Mouse (Mus musculus) T-cell, adult 66 days (primary cell): ENCODE measurements around the gene Speer4d. TPM values are rescaled to one million over a fixed set of nuclear protein-coding genes. Genes with fewer than 3 reads are reported as not detected.

Source experiments
- total RNA-seq, 2 experiments: library from RNA; stranded (reverse); gene quantifications; 3 replicates in 1 of 2; 4 replicates in 1 of 2; pipeline ENCODE4 v1.2.4; 2023

Gene Speer4d
- total RNA-seq = not detected

DNA sequence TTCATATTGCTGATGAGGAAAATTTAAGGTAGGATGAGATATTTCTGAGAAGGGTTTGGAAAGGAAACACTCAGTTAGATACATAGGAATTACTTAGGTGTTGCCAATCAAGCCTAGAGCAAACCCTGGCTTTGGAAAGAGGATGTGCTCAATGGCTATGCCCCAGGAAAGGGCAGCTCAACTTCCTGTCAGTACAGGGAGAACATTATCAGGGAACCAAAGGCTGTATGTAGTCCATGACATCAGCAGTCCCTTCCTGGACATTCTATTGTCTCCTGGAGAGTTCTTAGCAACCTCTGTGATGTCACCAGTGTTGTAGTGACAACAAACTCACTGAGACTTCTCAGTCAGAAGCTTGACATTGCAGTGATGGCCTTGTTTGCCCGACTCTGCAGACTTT is at the start of gene Speer4d:
TSS of gene Speer4d (plus strand) at position 301 of the 400 bp plus-strand sequence.

DNA sequence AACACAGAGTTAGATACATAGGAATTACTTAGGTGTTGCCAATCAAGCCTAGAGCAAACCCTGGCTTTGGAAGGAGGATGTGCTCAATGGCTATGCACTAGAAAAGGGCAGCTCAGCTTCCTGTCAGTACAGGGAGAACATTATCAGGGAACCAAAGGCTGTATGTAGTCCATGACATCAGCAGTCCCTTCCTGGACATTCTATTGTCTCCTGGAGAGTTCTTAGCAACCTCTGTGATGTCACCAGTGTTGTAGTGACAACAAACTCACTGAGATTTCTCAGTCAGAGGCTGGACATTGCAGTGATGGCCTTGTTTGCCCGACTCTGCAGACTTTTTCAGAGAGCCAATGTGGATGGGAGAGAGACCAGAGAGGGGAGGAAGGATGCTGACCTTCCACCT is 41.8 kb upstream of the Speer4d start, which contains the start of gene Gm21083:
TSS of gene Gm21083 (plus strand) at position 301 of the 400 bp plus-strand sequence.

DNA sequence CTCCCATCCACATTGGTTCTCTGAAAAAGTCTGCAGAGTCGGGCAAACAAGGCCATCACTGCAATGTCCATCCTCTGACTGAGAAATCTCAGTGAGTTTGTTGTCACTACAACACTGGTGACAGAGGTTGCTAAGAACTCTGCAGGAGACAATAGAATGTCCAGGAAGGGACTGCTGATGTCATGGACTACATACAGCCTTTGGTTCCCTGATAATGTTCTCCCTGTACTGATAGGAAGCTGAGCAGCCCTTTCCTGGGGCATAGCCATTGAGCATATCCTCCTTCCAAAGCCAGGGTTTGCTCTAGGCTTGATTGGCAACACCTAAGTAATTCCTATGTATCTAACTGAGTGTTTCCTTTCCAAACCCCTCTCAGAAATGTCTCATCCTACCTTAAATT is 38.1 kb downstream of the Speer4d start, which contains the start of gene 4930572O03Rik:
TSS of gene 4930572O03Rik (minus strand) at position 101 of the 400 bp plus-strand sequence.

Other genes starting within 250 kb of the Speer4d start
- gene Gm21149, start 142.5 kb upstream of the Speer4d start, total RNA-seq = not detected
- not detected for gene Gm21190, start 89.8 kb upstream of the Speer4d start, total RNA-seq
- not detected for gene Gm21083, start 41.7 kb upstream of the Speer4d start, total RNA-seq
- gene 4930572O03Rik, start 38.0 kb downstream of the Speer4d start, total RNA-seq = not detected
- gene Speer4c, start 95.2 kb downstream of the Speer4d start, total RNA-seq = not detected